Mouse (Mus musculus): ENCODE measurements around the gene Olfr1224-ps1. TPM values are rescaled to one million over a fixed set of nuclear protein-coding genes. Genes with fewer than 3 reads are reported as not detected.
"Not testable (repeated sequence)": the region's sequence is repeated elsewhere in the genome, so short reads cannot be mapped to it uniquely, and the experiment has no call there.

Olfr1224-ps1 gene
- not detected in 2 replicates for total RNA-seq (2012; rRNA removed)

DNA sequence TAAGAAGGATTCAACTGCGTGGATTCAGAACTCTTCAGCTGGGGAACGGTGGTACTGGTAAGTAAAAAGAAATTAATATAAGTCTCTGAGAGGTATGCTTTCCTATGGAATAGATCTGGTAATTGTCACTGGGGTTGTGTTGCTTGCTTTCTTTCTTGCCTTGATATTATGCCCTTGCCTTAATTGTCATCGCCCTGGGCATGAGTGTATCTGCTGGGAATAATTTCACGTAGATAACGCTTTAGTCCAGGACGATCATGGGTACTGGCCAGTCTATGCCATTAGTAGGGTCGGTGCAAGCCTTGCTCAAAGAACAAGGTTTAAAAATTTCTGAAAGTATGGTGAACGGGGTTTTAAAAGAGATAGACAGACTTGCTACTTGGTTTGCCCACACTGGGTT is at the start of gene Olfr1224-ps1:
Olfr1224-ps1 (minus strand) TSS at position 101 of the 400 bp plus-strand sequence.
- H3K4me1 ChIP-seq (ENCODE audit: control insufficient read depth in 2 of 2, insufficient read depth in 2 of 2, low read length in 2 of 2, poor library complexity in 1 of 2); H3K36me3 ChIP-seq (ENCODE audit: control insufficient read depth, insufficient read depth, low read length, poor library complexity, severe bottlenecking); H3K9me3 ChIP-seq (ENCODE audit: control insufficient read depth, insufficient read depth, low read depth, low read length); H3K27ac ChIP-seq (ENCODE audit: insufficient read depth, low read depth, low read length, poor library complexity, severe bottlenecking); DNase-seq (ENCODE audit: low read depth, low spot score); H3K9ac ChIP-seq (ENCODE audit: insufficient read depth, low read depth, low read length, poor library complexity, severe bottlenecking); H3K4me3 ChIP-seq (ENCODE audit: insufficient read depth in 1 of 2, low read depth in 1 of 2, low read length in 2 of 2, poor library complexity in 1 of 2, severe bottlenecking in 1 of 2); in situ Hi-C loops (cut with MboI; ENCODE audit: low sequenced_read_pairs in 2 of 2, unreplicated experiment in 2 of 2): not testable (repeated sequence)

GRCm38 (mm10) chr2:89199948-89200347 is 36.1 kb upstream of the Olfr1224-ps1 start, which contains the start of gene Olfr1226:
TSS of gene Olfr1226 (minus strand) at chr2:89200048.
- Histone ChIP-seq H3K4me3 (ENCODE audit: insufficient read depth in 1 of 2, low read depth in 1 of 2, low read length in 2 of 2, poor library complexity in 1 of 2, severe bottlenecking in 1 of 2) (no peak within 1 kb of the TSS), H3K27ac (ENCODE audit: insufficient read depth, low read depth, low read length, poor library complexity, severe bottlenecking) (no peak within 1 kb of the TSS), H3K4me1 (ENCODE audit: control insufficient read depth in 2 of 2, insufficient read depth in 2 of 2, low read length in 2 of 2, poor library complexity in 1 of 2) (no peaks in the 10 kb centered on the region), H3K9me3 (ENCODE audit: control insufficient read depth, insufficient read depth, low read depth, low read length) (no peaks in the 10 kb centered on the region), H3K36me3 (ENCODE audit: control insufficient read depth, insufficient read depth, low read length, poor library complexity, severe bottlenecking) (no peaks in the 10 kb centered on the region), H3K9ac (ENCODE audit: insufficient read depth, low read depth, low read length, poor library complexity, severe bottlenecking) (no peak within 1 kb of the TSS)
- TF ChIP-seq ZNF384 (IDR thresholded peaks at IDR 0.05; ENCODE audit: low read depth, low read length) (no peak), CHD2 (IDR thresholded peaks at IDR 0.05; ENCODE audit: low read depth, low read length) (no peak), MAFK (IDR thresholded peaks at IDR 0.05; ENCODE audit: insufficient read depth, low read depth, low read length) (no peak), ZC3H11A (IDR thresholded peaks at IDR 0.05; ENCODE audit: borderline replicate concordance, low read depth, low read length) (no peak), HCFC1 (IDR thresholded peaks at IDR 0.05; ENCODE audit: borderline replicate concordance, insufficient read depth, low read length) (no peak)
- in situ Hi-C loops (cut with MboI; ENCODE audit: low sequenced_read_pairs in 2 of 2, unreplicated experiment in 2 of 2), result no loop called here
- no peak for DNase-seq (ENCODE audit: low read depth, low spot score)

DNA sequence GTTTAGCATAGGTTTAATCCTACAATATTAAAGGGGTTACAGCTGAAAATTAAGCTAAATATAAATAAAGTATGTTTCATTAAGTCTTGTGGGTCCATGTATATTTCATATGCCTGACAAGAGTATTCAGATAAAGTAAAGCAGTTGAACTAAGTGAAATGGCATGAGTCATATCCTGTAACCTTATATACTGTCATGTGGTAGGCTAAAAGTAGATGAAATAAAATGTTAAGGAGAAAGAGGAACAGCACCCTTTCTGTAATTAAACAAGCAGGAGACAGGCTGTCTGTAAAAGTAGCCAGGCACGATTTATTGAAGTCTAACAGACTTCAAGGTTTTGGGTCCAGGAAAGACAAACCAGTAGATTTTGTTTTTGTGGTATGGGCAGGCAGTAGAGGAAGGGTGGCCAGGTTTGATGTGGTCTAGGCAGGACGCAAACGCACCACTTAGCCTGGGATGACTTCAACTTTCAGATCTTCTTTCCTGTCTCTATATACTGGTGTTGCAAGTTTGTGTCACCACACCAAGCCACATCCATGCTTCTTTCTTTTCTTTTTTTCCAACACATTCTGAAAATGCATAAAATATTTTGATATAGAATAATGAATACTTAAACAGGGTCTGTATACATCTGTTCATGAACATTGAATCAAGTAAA is 32.6 kb upstream of the Olfr1224-ps1 start:
- Histone ChIP-seq H3K4me1 (ENCODE audit: control insufficient read depth in 2 of 2, insufficient read depth in 2 of 2, low read length in 2 of 2, poor library complexity in 1 of 2) (no peaks in the 10 kb centered on the region), H3K36me3 (ENCODE audit: control insufficient read depth, insufficient read depth, low read length, poor library complexity, severe bottlenecking) (no peaks in the 10 kb centered on the region), H3K9ac (ENCODE audit: insufficient read depth, low read depth, low read length, poor library complexity, severe bottlenecking) (no peak overlapping the region), H3K27ac (ENCODE audit: insufficient read depth, low read depth, low read length, poor library complexity, severe bottlenecking) (no peak overlapping the region), H3K9me3 (ENCODE audit: control insufficient read depth, insufficient read depth, low read depth, low read length) (no peaks in the 10 kb centered on the region), H3K4me3 (ENCODE audit: insufficient read depth in 1 of 2, low read depth in 1 of 2, low read length in 2 of 2, poor library complexity in 1 of 2, severe bottlenecking in 1 of 2) (no peak overlapping the region)
- no peak for DNase-seq (ENCODE audit: low read depth, low spot score)
- in situ Hi-C loops (cut with MboI; ENCODE audit: low sequenced_read_pairs in 2 of 2, unreplicated experiment in 2 of 2), result no loop called here
- TF ChIP-seq ZNF384 (IDR thresholded peaks at IDR 0.05; ENCODE audit: low read depth, low read length) (no peak), ZC3H11A (IDR thresholded peaks at IDR 0.05; ENCODE audit: borderline replicate concordance, low read depth, low read length) (no peak), HCFC1 (IDR thresholded peaks at IDR 0.05; ENCODE audit: borderline replicate concordance, insufficient read depth, low read length) (no peak), MAFK (IDR thresholded peaks at IDR 0.05; ENCODE audit: insufficient read depth, low read depth, low read length) (no peak), CHD2 (IDR thresholded peaks at IDR 0.05; ENCODE audit: low read depth, low read length) (no peak)

GRCm38 (mm10) chr2:89174569-89174968 is 10.7 kb upstream of the Olfr1224-ps1 start, which contains the start of gene Olfr1225:
TSS of gene Olfr1225 (minus strand) at chr2:89174669.
- H3K9me3 ChIP-seq (ENCODE audit: control insufficient read depth, insufficient read depth, low read depth, low read length), result no peaks in the 10 kb centered on the region
- H3K9ac ChIP-seq (ENCODE audit: insufficient read depth, low read depth, low read length, poor library complexity, severe bottlenecking), result no peak within 1 kb of the TSS
- no peak for DNase-seq (ENCODE audit: low read depth, low spot score)
- in situ Hi-C loops (cut with MboI; ENCODE audit: low sequenced_read_pairs in 2 of 2, unreplicated experiment in 2 of 2), result no loop called here
- TF ChIP-seq ZNF384 (IDR thresholded peaks at IDR 0.05; ENCODE audit: low read depth, low read length), result no peak
- TF ChIP-seq MAFK (IDR thresholded peaks at IDR 0.05; ENCODE audit: insufficient read depth, low read depth, low read length), result no peak
- TF ChIP-seq CHD2 (IDR thresholded peaks at IDR 0.05; ENCODE audit: low read depth, low read length), result no peak
- no peak for TF ChIP-seq ZC3H11A (IDR thresholded peaks at IDR 0.05; ENCODE audit: borderline replicate concordance, low read depth, low read length)
- TF ChIP-seq HCFC1 (IDR thresholded peaks at IDR 0.05; ENCODE audit: borderline replicate concordance, insufficient read depth, low read length), result no peak
- no peak within 1 kb of the TSS for H3K4me3 ChIP-seq (ENCODE audit: insufficient read depth in 1 of 2, low read depth in 1 of 2, low read length in 2 of 2, poor library complexity in 1 of 2, severe bottlenecking in 1 of 2)
- no peak within 1 kb of the TSS for H3K27ac ChIP-seq (ENCODE audit: insufficient read depth, low read depth, low read length, poor library complexity, severe bottlenecking)
- H3K36me3 ChIP-seq (ENCODE audit: control insufficient read depth, insufficient read depth, low read length, poor library complexity, severe bottlenecking), result no peaks in the 10 kb centered on the region
- H3K4me1 ChIP-seq (ENCODE audit: control insufficient read depth in 2 of 2, insufficient read depth in 2 of 2, low read length in 2 of 2, poor library complexity in 1 of 2), result no peaks in the 10 kb centered on the region

DNA sequence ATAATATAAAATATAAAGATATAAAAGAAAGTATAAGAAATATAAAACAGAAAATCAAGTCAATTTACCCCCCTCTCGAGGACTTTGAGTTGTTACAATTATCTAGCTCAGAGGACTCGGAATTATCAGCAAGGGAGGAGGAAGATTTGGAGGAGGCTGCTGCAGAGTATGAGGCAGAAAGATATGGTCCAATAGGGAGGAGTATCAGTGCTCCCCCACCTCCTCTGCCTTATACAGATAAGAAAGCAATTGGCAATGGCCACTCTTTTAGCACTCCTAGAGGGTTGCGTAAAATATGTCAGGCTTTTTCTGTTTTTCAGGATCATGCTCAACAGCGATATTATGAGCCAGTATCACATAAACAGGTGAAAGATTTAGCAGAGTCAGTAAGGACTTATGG is 820 bp upstream of the Olfr1224-ps1 start:
- H3K36me3 ChIP-seq (ENCODE audit: control insufficient read depth, insufficient read depth, low read length, poor library complexity, severe bottlenecking); in situ Hi-C loops (cut with MboI; ENCODE audit: low sequenced_read_pairs in 2 of 2, unreplicated experiment in 2 of 2); H3K9ac ChIP-seq (ENCODE audit: insufficient read depth, low read depth, low read length, poor library complexity, severe bottlenecking); H3K27ac ChIP-seq (ENCODE audit: insufficient read depth, low read depth, low read length, poor library complexity, severe bottlenecking); H3K9me3 ChIP-seq (ENCODE audit: control insufficient read depth, insufficient read depth, low read depth, low read length); DNase-seq (ENCODE audit: low read depth, low spot score); H3K4me1 ChIP-seq (ENCODE audit: control insufficient read depth in 2 of 2, insufficient read depth in 2 of 2, low read length in 2 of 2, poor library complexity in 1 of 2); H3K4me3 ChIP-seq (ENCODE audit: insufficient read depth in 1 of 2, low read depth in 1 of 2, low read length in 2 of 2, poor library complexity in 1 of 2, severe bottlenecking in 1 of 2): not testable (repeated sequence)
